Mouse (Mus musculus) kidney, postnatal 4 days (tissue): Measurements from ENCODE around the gene Sars.
A peak's percentile ranks its signal among the peaks of the same experiment; 100 is the strongest.

Source experiments
- DNase-seq, 2 experiments: peaks; one replicate each; pipeline ENCODE4 v3.0.0; 2021; ENCODE audit warnings: mixed read lengths in 2 of 2

The Sars gene

GRCm38 (mm10) chr3:108386186-108386585, 58.8 kb downstream of the Sars start:
- no peak for DNase-seq

DNA sequence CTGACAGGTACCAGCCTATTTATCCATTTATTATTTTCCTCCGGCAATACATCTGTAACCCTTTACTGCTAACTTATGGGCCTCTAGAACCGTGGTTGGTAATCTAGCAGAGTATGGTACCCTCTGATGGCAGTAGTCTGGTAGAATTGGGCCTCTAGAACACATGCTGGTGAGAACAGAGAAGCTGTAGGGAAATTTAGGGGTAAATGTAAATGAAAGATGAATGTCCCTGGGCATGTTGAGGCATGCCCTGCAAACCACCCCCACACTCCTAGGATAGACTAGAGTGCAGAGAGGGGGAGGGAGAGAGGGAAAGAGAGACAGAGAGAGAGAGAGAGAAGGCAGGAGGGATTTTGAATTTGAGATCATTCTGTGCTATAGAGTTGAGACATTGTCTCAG, 60.6 kb downstream of the Sars start:
- DNase-seq = no peak

GRCm38 (mm10) chr3:108383485-108384354, 61.3 kb downstream of the Sars start, which contains the start of gene Psrc1:
Psrc1 (plus strand) TSS chr3:108383839.
- DNase-seq = peak; percentile 93 to 94

- DNase-seq = no peak
These were observed 62.8 kb downstream of the Sars start for GRCm38 (mm10) chr3:108381945-108382875.

- peak in 1 of 2 experiments; percentile 33 for DNase-seq
These were observed 64.3 kb downstream of the Sars start for GRCm38 (mm10) chr3:108380695-108381094.

DNA sequence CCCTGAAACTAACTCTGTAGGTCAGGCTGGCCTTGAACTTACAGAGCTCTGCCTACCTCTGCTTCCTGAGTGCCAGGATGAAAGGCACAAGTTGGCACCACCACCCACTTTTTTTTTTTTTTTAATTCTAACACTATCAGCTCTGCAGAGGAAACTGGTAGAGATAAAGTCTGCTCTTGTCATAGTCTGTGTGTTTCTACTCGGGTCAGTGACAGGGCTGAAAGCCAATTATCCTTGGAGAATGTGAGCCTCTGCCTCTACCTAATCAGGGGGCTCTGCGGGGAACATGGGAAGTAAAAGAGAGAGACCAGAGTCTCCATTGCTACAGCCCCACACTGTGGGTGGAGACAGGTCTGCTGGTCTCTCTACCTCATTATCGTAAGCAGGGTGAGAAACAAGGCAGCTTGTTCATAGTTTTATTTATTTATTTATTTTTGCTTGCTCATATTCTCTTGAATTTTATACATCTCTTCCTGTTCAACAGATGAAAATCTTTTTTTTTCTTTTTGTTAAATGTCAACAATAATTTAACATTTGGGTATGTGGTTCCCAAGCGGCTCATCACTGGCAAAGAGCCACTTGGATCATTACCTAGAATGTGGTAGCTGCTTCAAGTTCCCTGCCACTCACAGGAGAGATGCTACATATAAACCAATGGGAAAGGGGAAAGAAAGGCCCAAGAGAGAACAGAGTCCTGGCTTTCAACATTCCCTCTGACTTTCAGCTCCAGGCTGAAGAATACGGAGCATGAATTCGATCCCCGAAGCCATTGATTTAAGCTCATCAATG, 65.9 kb downstream of the Sars start:
- no peak for DNase-seq
